Mouse (Mus musculus): ENCODE data around the gene Tspan31. TPM values are rescaled to one million over a fixed set of nuclear protein-coding genes. Genes with fewer than 3 reads are reported as not detected.
A peak's percentile ranks its signal among the peaks of the same experiment; 100 is the strongest.

Gene Tspan31
- polyA plus RNA-seq, 1 experiment from 2014 or later: 118 TPM

- Histone ChIP-seq H3K27me3 (no peaks in the 10 kb centered on the region), H3K27ac (replicated peaks) (peak overlapping the region; percentile 96), H3K4me2 (replicated peaks) (peak overlapping the region; percentile 74), H3K4me1 (peaks cover 59% of the 10 kb centered on the region), H3K4me3 (peak overlapping the region; percentile 72), H3K9me3 (no peaks in the 10 kb centered on the region), H3K36me3 (peaks cover 31% of the 10 kb centered on the region), H3K9ac (replicated peaks) (peak overlapping the region; percentile 76)
- 10% methylated on average over 5 of the region's 5 CpGs for WGBS
- ATAC-seq (replicated peaks): no peak
These were observed 9.0 kb downstream of the Tspan31 start for GRCm38 (mm10) chr10:127061085-127061484.

GRCm38 (mm10) chr10:127059968-127060916 lies 9.8 kb downstream of the Tspan31 start, which contains the start of gene March9:
March9 (minus strand) TSS chr10:127060184.
- Histone ChIP-seq H3K9me3 (no peaks in the 10 kb centered on the region), H3K9ac (replicated peaks) (peak within 1 kb of the TSS; percentile 76), H3K27me3 (no peaks in the 10 kb centered on the region), H3K27ac (replicated peaks) (peak within 1 kb of the TSS; percentile 96), H3K4me1 (peaks cover 54% of the 10 kb centered on the region), H3K4me2 (replicated peaks) (peak within 1 kb of the TSS; percentile 74), H3K4me3 (peak within 1 kb of the TSS; percentile 72), H3K36me3 (peaks cover 31% of the 10 kb centered on the region)
- under 1% methylated on average over 65 of the region's 72 CpGs for WGBS
- ATAC-seq (replicated peaks): peak; percentile 44

GRCm38 (mm10) chr10:127059174-127059967 lies 10.7 kb downstream of the Tspan31 start:
- no peak for ATAC-seq (replicated peaks)
- H3K36me3 ChIP-seq: peaks cover 31% of the 10 kb centered on the region
- H3K4me1 ChIP-seq: peaks cover 46% of the 10 kb centered on the region
- under 1% methylated on average over 74 of the region's 92 CpGs for WGBS
- H3K27ac ChIP-seq (replicated peaks): peak overlapping the region; percentile 96
- H3K27me3 ChIP-seq: no peaks in the 10 kb centered on the region
- H3K4me3 ChIP-seq: peak overlapping the region; percentile 72
- H3K9ac ChIP-seq (replicated peaks): peak overlapping the region; percentile 76
- H3K9me3 ChIP-seq: no peaks in the 10 kb centered on the region
- H3K4me2 ChIP-seq (replicated peaks): peak overlapping the region; percentile 74

- Histone ChIP-seq H3K4me3 (peak overlapping the region; percentile 72), H3K4me2 (replicated peaks) (peak overlapping the region; percentile 74), H3K9me3 (no peaks in the 10 kb centered on the region), H3K27me3 (no peaks in the 10 kb centered on the region), H3K27ac (replicated peaks) (peak overlapping the region; percentile 47), H3K9ac (replicated peaks) (peak overlapping the region; percentile 76), H3K4me1 (peaks cover 45% of the 10 kb centered on the region), H3K36me3 (peaks cover 38% of the 10 kb centered on the region)
- ATAC-seq (replicated peaks): no peak
- WGBS: 4% methylated on average over 8 of the region's 8 CpGs
These were observed 11.4 kb downstream of the Tspan31 start for GRCm38 (mm10) chr10:127058708-127059107.

GRCm38 (mm10) chr10:127058161-127058560 lies 11.9 kb downstream of the Tspan31 start:
- Histone ChIP-seq H3K4me3 (peak overlapping the region; percentile 72), H3K4me1 (peaks cover 45% of the 10 kb centered on the region), H3K36me3 (peaks cover 39% of the 10 kb centered on the region), H3K9me3 (no peaks in the 10 kb centered on the region), H3K27me3 (no peaks in the 10 kb centered on the region), H3K9ac (replicated peaks) (peak overlapping the region; percentile 76), H3K4me2 (replicated peaks) (peak overlapping the region; percentile 74), H3K27ac (replicated peaks) (peak overlapping the region; percentile 47; the same call in 1 of the 2 replicates)
- WGBS: under 1% methylated on average over 9 of the region's 9 CpGs
- ATAC-seq (replicated peaks): peak; percentile 17; the same call in 1 of the 2 replicates

GRCm38 (mm10) chr10:127056490-127056889 lies 13.6 kb downstream of the Tspan31 start:
- H3K4me3 ChIP-seq: no peak overlapping the region
- 90% methylated on average over 20 of the region's 20 CpGs for WGBS
- H3K9me3 ChIP-seq: no peaks in the 10 kb centered on the region
- H3K4me2 ChIP-seq (replicated peaks): no peak overlapping the region
- no peak for ATAC-seq (replicated peaks)
- H3K27ac ChIP-seq (replicated peaks): no peak overlapping the region
- H3K27me3 ChIP-seq: peaks cover 3% of the 10 kb centered on the region
- H3K36me3 ChIP-seq: peaks cover 44% of the 10 kb centered on the region
- peaks cover 33% of the 10 kb centered on the region for H3K4me1 ChIP-seq
- no peak overlapping the region for H3K9ac ChIP-seq (replicated peaks)

- Histone ChIP-seq H3K9ac (replicated peaks) (no peak overlapping the region), H3K4me3 (no peak overlapping the region), H3K36me3 (peaks cover 44% of the 10 kb centered on the region), H3K4me1 (peaks cover 22% of the 10 kb centered on the region), H3K27ac (replicated peaks) (no peak overlapping the region), H3K4me2 (replicated peaks) (no peak overlapping the region), H3K27me3 (peaks cover 14% of the 10 kb centered on the region), H3K9me3 (no peaks in the 10 kb centered on the region)
- no peak for ATAC-seq (replicated peaks)
- WGBS: 91% methylated on average over 8 of the region's 8 CpGs
These were observed 14.7 kb downstream of the Tspan31 start for GRCm38 (mm10) chr10:127055406-127055805.

GRCm38 (mm10) chr10:127054646-127055045 lies 15.4 kb downstream of the Tspan31 start:
- Histone ChIP-seq H3K4me2 (replicated peaks) (no peak overlapping the region), H3K9me3 (no peaks in the 10 kb centered on the region), H3K27me3 (peaks cover 21% of the 10 kb centered on the region), H3K27ac (replicated peaks) (no peak overlapping the region), H3K4me1 (peaks cover 21% of the 10 kb centered on the region), H3K9ac (replicated peaks) (no peak overlapping the region), H3K4me3 (no peak overlapping the region), H3K36me3 (peaks cover 44% of the 10 kb centered on the region)
- WGBS: 81% methylated on average over 4 of the region's 4 CpGs
- no peak for ATAC-seq (replicated peaks)

- Histone ChIP-seq H3K9me3 (no peaks in the 10 kb centered on the region), H3K4me2 (replicated peaks) (no peak overlapping the region), H3K36me3 (peaks cover 20% of the 10 kb centered on the region), H3K9ac (replicated peaks) (no peak overlapping the region), H3K27ac (replicated peaks) (no peak overlapping the region), H3K4me1 (peaks cover 5% of the 10 kb centered on the region), H3K4me3 (no peak overlapping the region), H3K27me3 (peaks cover 41% of the 10 kb centered on the region)
- WGBS: 18% methylated on average over 10 of the region's 10 CpGs
- ATAC-seq (replicated peaks): no peak
These were observed 20.0 kb downstream of the Tspan31 start for GRCm38 (mm10) chr10:127050119-127050474.

- Histone ChIP-seq H3K9me3 (no peaks in the 10 kb centered on the region), H3K27ac (replicated peaks) (no peak overlapping the region), H3K9ac (replicated peaks) (no peak overlapping the region), H3K27me3 (peaks cover 41% of the 10 kb centered on the region), H3K36me3 (peaks cover 19% of the 10 kb centered on the region), H3K4me1 (peaks cover 5% of the 10 kb centered on the region), H3K4me2 (replicated peaks) (no peak overlapping the region), H3K4me3 (no peak overlapping the region)
- ATAC-seq (replicated peaks): no peak
- 3% methylated on average over 29 of the region's 29 CpGs for WGBS
These were observed 20.5 kb downstream of the Tspan31 start for GRCm38 (mm10) chr10:127049395-127050118.

- H3K9ac ChIP-seq (replicated peaks): no peak overlapping the region
- no peaks in the 10 kb centered on the region for H3K9me3 ChIP-seq
- no peak for ATAC-seq (replicated peaks)
- H3K4me1 ChIP-seq: peaks cover 5% of the 10 kb centered on the region; the same call in 1 of the 2 replicates
- H3K27me3 ChIP-seq: peaks cover 41% of the 10 kb centered on the region
- H3K4me2 ChIP-seq (replicated peaks): no peak overlapping the region
- WGBS: 3% methylated on average over 35 of the region's 35 CpGs
- H3K36me3 ChIP-seq: peaks cover 11% of the 10 kb centered on the region; the same call in 1 of the 2 replicates
- no peak overlapping the region for H3K4me3 ChIP-seq
- no peak overlapping the region for H3K27ac ChIP-seq (replicated peaks)
These were observed 21.3 kb downstream of the Tspan31 start for GRCm38 (mm10) chr10:127048608-127049394.
